Mouse (Mus musculus): Measurements from ENCODE around the gene Klk8.

Gene Klk8

DNA sequence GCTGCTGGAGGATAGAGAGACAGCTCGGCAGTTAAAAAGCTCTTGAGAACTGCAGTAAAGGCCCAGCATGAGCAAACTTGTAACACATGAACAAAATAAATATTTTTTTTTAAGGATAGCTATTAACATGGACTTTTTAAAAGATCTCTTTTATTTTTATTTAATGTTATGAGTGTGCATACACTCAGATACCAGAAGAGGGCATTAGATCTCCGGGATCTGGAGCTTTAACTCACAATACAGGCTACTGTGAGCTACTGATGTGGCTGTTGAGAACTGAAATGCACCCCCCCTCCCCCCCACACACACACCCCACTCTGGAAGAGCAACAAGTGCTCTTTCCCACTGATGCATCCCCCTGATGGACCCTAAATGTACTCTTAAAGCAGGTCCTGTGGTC is 8.1 kb upstream of the Klk8 start:
- no peak for DNase-seq (ENCODE audit: low spot score in 2 of 2)

DNA sequence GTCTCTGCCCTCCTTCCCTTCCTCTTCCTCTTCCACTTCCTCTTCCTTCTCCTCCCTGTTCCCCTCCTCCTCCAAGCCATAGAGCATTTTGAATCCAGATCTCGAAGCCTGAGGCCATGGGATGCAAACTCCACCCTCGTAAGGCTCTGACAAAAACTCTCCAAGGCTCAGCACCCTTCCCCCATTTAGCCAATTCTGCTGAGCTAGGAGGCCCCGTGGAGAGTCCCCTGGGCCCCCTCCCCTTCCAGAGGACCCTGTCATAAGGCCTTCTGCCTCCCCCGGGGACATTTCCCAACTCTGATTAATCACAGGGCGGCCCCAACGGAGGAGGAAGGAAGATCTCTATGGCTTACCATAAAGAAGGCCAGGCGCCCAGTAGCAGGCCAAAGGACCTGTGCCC is 5.8 kb upstream of the Klk8 start, which contains the start of gene Klk9:
Gene Klk9, plus strand, starts transcription at position 301 of the 400 bp plus-strand sequence.
- DNase-seq (ENCODE audit: low spot score in 2 of 2), result no peak

DNA sequence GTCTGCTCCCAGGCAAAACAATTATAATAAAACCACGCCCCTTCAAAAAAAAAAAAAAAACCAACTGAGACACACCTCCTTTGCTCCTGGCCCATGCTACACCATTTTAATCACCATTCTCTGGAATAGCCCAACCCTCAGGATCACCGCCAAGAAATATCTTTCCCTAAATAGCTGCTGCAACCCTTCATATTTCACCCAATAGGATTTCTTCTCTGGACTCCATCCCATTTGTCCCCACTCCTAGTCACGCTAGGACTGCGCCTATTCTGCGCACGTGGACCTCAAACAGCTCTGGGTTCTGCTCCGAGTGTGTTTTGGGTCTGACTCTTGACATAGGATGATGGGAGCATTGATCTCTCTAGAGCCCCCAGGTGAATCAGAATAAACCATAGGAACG is 1.0 kb upstream of the Klk8 start:
- no peak for DNase-seq (ENCODE audit: low spot score in 2 of 2)

DNA sequence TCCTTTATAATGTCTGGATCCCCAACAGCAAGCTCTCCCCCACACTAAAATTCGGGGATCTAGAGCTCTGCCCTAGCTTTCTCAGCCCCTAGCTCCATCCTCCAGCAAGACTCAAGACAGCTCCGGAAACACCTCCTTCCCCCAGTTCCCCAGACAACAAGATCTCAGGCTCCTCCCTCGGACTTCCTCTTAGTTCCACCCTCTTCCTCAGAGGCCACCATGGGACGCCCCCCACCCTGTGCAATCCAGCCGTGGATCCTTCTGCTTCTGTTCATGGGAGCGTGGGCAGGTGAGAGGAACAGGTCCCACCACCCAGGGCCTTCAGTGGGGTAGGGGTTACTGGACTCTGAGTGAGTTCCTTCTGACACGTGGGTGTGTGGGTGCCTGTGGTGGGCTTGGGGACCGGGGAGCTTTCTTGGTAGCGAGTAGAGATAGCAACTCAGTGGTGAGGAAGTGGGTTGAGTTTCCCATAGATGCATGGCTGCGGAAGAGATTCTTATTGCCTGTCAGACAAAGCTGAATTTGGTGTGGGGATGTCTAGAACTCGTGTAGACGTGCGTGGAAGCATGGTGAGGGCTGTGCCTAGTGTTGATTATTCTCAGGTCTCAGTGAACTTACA is 576 bp downstream of the Klk8 start:
- peak in 1 of 2 experiments; percentile 49 for DNase-seq (ENCODE audit: low spot score in 2 of 2)

DNA sequence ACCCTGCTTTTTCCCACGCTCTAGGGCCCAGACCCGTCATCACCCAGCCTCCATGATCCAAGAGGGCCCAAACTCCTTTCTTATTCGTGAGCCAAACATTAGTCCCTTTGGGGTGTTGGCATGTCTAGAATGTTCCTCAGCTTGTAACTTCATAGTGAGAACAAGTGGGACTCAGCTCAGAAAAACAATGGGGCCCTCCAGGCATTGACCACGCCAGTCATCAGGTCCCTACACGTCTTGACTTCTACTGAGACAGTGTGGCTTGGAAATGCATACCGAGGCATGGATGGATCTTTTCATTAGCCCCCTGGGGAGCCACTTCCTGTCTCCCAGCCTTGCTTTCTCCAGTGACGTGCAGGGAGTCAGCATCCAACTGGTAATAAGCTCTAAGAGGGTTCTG is 2.5 kb downstream of the Klk8 start:
- no peak for DNase-seq (ENCODE audit: low spot score in 2 of 2)

DNA sequence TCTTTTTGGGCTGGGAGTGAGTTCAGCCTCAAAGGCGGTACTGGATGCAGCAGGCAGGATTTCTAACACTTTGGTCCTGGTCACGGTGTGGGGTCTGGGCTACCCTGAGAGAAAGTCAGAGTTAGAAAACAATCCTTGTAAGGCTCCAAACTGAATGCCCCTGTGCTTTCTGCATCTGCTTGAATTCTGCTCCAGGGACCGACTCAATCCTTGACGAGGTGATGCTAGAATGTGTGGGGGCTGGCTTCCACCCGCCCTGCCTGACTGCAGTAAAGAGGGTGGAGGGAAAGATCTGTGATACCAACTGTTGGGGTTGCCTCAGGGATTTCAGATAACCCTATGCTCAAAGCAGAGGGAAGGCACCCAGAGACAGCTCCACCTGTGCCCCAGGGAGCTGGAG is 13.6 kb downstream of the Klk8 start, which contains the start of gene Klk7:
Gene Klk7, plus strand, starts transcription at position 301 of the 400 bp plus-strand sequence.
- DNase-seq (ENCODE audit: low spot score in 2 of 2), result no peak

DNA sequence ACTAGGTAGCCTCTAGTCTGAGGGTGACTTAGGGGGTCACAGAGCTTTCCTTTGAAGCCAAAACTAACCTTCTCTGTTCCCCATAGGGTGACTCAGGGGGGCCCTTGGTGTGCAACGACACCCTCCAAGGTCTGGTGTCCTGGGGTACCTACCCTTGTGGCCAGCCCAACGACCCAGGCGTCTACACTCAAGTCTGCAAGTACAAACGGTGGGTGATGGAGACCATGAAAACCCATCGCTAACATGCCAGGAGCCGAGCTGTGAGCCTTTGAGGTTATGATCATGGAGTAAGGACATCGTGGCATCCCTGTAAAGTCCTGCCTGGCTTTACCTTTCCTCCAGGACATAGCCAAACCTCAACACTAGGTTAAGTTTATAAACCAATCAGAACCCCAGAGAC is 17.8 kb downstream of the Klk8 start:
- no peak for DNase-seq (ENCODE audit: low spot score in 2 of 2)

DNA sequence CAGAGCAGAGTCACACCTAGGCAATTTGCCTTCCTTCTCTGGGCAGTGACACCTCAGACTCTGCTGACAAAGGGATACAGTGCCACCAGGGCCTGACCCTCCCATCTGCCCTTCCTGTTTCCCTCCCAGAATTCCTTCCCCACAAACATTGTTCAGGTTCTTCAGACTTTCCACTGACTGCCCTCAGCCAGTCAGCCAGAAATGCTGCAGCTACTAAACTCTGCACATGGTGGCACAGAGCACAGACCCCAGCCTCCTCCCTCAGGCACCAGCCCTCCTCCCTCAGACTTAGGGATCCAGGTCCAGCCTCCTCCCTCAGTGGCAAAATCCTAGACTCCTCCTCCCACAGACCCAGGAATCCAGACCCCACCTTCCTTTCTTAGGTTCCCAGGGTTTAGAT is 19.4 kb downstream of the Klk8 start:
- DNase-seq (ENCODE audit: low spot score in 2 of 2), result no peak

DNA sequence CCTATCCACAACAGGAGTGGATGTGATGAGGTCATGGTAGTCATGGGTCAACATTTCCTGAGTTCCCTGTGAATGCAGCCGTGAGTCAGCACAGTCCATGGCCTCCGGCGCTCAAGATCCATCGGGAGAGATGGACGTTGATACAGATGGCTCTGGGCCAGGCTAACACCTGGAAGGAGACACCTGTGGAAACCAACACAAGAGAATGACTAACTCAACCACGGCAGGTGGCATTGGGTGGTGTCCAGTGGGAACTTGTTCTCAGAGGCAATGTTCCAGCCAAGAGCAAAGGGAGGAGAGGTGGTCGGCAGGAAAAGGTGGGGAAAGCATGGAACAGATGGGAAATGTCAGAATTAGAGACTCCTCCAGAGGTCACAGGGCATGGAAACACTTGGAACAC is 24.2 kb downstream of the Klk8 start:
- DNase-seq (ENCODE audit: low spot score in 2 of 2), result no peak

DNA sequence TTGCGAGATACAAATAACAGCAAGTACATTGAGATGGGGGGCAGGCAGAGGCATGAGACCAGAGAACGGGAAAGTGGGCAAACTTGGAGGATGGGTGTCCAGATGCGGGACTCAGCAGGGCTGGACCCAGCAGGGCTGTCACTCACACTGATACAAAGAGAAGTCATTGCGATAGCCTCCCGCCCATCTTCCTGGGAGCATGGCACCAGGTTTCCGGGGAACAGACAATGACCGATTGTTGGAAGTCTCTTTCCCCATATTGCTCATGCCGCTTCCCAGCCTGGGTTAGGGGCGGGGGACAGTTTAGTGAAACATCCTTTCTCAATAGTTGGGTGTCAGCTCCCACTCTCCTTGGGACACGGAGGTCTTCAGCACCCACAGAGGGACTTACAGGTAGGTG is 26.8 kb downstream of the Klk8 start, which contains the start of gene Klk6:
Gene Klk6, plus strand, starts transcription at position 301 of the 400 bp plus-strand sequence.
- DNase-seq (ENCODE audit: low spot score in 2 of 2), result no peak

DNA sequence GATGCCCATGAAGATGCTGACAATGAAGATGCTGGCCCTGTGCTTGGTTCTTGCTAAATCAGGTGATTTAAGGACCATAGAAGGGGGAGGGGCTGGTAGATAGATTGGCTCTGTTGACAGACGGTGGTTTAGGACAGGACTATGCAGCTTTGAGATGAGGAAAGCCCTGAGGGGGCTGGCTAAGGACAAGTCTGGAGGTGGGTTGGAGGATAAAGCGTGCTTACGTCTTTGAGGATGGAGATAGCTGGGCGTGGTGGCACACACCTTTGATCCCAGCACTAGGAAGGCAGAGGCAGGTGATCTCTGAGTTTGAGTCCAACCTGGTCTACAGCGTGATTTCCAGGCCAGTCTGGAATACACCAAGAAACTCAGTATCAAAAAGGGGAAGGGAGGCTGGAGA is 28.7 kb downstream of the Klk8 start:
- DNase-seq (ENCODE audit: low spot score in 2 of 2), result no peak

DNA sequence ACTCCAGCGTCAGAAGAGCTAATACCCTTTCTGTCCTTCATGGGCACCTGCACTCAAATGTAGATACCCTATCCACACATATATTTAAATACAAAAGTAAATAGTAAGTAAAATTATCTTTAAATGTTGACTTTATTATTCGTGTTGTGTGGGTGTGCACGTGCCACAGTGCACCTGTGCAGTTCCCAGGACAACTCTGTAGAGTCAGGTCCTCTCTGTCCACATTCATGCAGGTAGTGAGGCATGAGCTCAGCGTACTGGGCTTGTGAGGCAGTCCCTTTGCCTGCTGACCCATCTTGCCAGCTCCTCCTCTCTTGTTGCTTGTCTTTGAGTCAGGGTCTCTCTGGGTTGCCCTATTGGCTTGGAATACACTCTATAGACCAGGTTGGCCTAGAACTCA is 30.3 kb downstream of the Klk8 start:
- no peak for DNase-seq (ENCODE audit: low spot score in 2 of 2)

DNA sequence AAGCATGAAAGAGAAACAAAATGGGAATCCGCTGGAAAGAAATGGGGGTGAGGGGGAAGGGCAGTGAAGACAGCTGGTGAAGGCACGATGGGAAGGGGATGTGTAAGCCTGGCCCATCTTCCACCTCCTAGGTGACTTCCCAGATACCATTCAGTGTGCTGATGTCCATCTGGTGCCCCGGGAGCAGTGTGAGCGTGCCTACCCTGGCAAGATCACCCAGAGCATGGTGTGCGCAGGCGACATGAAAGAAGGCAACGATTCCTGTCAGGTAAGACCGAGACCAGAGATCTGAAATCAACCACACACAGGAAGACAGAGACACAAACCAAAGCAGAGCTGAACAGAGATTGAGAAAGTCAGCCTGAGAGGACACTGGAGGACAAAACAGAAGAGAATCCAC is 31.6 kb downstream of the Klk8 start:
- no peak for DNase-seq (ENCODE audit: low spot score in 2 of 2)

DNA sequence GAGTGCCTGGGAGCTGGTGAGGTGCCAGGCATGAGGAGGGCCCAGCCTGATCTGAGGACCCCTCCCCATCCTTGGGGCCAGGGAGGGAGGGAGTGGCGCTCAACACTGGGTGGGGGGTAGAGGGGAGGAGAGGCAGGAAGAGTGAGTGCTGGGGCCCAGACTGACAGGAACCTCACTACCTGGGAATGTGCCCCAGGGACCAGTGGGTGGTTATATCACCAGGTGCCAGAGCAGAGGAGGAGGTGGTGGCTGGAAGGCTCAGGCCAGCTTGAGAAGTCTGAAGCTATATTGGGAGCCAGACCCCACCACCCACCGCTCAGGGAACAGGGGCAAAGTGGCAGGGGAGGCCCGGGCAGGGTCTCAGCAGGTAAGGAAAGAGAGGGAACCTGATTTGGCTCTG is 44.3 kb downstream of the Klk8 start, which contains the start of gene Klk5:
Gene Klk5, plus strand, starts transcription at position 271 of the 400 bp plus-strand sequence.
- no peak for DNase-seq (ENCODE audit: low spot score in 2 of 2)

DNA sequence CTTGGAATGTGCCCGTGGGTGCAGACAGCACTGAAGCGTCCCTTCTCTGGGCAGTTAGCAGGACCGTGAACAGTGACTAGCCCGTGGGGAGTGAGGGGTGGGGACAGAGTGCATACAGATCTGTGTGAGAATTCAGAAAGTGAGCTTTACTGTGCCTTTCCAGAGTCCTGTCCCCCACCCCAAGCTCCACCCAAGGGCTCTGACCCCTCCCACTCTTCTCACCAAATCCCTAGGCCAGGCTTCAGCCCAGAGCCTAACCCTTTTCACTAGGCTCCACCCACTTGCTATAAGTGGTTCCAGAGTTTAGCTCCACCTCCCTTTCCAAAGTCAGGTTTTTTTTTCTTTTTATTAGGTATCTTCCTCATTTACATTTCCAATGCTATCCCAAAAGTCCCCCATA is 46.4 kb downstream of the Klk8 start:
- no peak for DNase-seq (ENCODE audit: low spot score in 2 of 2)

DNA sequence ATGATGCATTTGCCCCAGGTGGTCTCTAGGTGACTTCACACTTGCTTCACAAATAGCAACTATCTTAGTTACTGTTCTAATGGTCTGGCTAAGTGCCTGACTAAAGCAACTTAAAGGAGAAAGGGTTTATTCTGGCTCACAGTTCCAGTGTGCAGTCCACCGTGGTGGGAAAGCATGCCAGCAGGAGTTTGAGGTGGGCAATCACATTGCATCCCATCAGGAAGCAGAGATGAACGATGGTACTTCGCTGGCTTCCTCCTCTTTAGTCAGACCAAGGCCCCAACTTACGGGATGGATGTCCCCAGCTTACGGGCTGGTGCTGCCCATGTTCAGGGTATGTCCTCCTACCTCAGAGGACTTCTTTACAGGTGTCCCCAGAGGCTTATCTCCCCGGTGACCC is 54.2 kb downstream of the Klk8 start:
- DNase-seq (ENCODE audit: low spot score in 2 of 2), result no peak

All from heart, adult 9 months (tissue).